Mouse (Mus musculus): ENCODE data around the gene Isoc2a.

The Isoc2a gene

DNA sequence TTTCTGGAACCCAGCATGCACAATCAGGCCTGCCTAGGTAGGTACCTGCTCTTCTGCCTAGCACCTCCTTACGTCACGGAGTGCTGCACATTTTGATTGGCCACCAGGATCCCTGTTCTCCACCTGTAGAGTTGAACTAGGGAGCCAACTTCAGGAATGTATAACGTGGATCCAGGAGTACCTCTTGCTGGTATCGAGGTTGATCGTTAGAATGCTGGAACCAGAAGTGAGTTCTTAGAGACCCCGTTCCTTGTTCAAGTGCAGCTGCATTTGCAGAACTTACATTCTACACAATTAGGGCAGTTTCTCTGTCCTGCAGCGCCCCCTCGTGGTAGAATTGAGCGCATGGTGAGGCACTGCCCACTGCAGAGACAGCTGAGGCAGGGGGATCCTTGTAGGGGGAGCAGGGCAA, 63.1 kb downstream of the Isoc2a start:
- DNase-seq (ENCODE audit: low read depth, low spot score), result peak; percentile 68

- DNase-seq (ENCODE audit: low read depth, low spot score), result no peak
Measured at GRCm38 (mm10) chr7:4942673-4943072, 65.7 kb downstream of the Isoc2a start.

GRCm38 (mm10) chr7:4943223-4943815, 66.4 kb downstream of the Isoc2a start:
- peak; percentile 89 for DNase-seq (ENCODE audit: low read depth, low spot score)
